8 mouse cellular contexts compared by ENCODE assay signal in the genomic region with DNA sequence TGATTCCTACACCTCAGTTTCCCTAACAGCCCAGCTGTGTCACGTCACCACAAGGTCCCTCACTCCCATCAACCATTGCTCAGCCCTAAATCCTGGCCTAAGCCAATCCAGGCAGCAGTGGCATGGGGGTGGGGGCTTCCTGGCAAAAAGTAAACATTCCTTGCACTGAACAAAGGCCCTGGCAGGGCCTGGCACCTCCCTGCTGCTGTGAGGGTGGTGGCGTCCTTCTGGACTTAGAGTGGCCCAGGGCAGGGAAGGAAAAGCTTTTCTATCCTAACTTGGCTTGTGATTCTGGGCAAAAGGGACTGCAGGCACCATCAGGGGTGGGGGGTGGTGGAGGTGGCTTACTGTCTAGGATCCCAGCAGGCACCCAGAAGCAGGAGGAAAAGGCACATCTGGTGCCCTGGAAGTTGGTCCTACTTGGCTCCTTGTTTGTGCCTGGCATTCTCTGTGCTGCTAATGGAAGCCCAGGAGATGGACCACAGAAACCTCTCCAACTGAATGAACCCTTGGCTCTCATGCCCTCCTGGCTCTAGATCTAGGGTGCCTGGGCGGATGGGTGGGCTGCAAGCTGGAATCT. TPM values are rescaled to one million over a fixed set of nuclear protein-coding genes. Genes with fewer than 3 reads are reported as not detected.
DNase-seq lines count a peak whose midpoint lies in the region; ATAC-seq lines count a peak whose summit lies in the region.
"Had no signal": no experiment of that assay in that cellular context is flagged by ENCODE, and none has a peak within 500 bp of the region (broad histone marks: within the 10 kb centered on the region; RNA-seq: fewer than 3 reads in every experiment).

No protein-coding gene starts in this region.

- no peak overlapping the region for H3K4me2 ChIP-seq in kidney, embryonic 14.5 days (replicated peaks; ENCODE audit: low read depth, low read length)
- H3K4me2 ChIP-seq in embryonic facial prominence, embryonic 13.5 days, result no peak overlapping the region
- H3K4me2 ChIP-seq in hindbrain, embryonic 15.5 days, result no peak overlapping the region

- DNase-seq in kidney, postnatal 36 days, result no peak
- peak; percentile 90 for DNase-seq in lung, postnatal 36 days
- no peak for DNase-seq in thymus, postnatal 14 days
- no peak for DNase-seq in left cerebral cortex, postnatal 14 days (ENCODE audit: low spot score in 2 of 2)

- peaks cover 100% of the 10 kb centered on the region for H3K4me1 ChIP-seq in kidney, embryonic 14.5 days (ENCODE audit: control insufficient read depth, insufficient read depth, low read length)
- H3K4me1 ChIP-seq in embryonic facial prominence, embryonic 13.5 days, result peaks cover 95% of the 10 kb centered on the region
- peaks cover 93% of the 10 kb centered on the region for H3K4me1 ChIP-seq in hindbrain, embryonic 15.5 days (replicated peaks)

- H3K9me3 ChIP-seq in kidney, embryonic 14.5 days (ENCODE audit: control insufficient read depth, low read length), result no peaks in the 10 kb centered on the region
- no peaks in the 10 kb centered on the region for H3K9me3 ChIP-seq in embryonic facial prominence, embryonic 13.5 days
- H3K9me3 ChIP-seq in hindbrain, embryonic 15.5 days, result no peaks in the 10 kb centered on the region

- WGBS in kidney, embryonic 14.5 days, result 50% methylated on average over 3 of the region's 3 CpGs
- WGBS in embryonic facial prominence, embryonic 13.5 days, result 67% methylated on average over 3 of the region's 3 CpGs
- WGBS in hindbrain, embryonic 15.5 days, result 62% methylated on average over 3 of the region's 3 CpGs

- no peak overlapping the region; the same call in 1 of the 2 replicates for H3K9ac ChIP-seq in kidney, embryonic 14.5 days (ENCODE audit: low read depth, low read length)
- H3K9ac ChIP-seq in embryonic facial prominence, embryonic 13.5 days, result peak overlapping the region; percentile 51
- no peak overlapping the region for H3K9ac ChIP-seq in hindbrain, embryonic 15.5 days

- no peak overlapping the region for H3K4me3 ChIP-seq in kidney, embryonic 14.5 days (ENCODE audit: low read length)
- no peak overlapping the region for H3K4me3 ChIP-seq in embryonic facial prominence, embryonic 13.5 days
- H3K4me3 ChIP-seq in hindbrain, embryonic 15.5 days, result no peak overlapping the region

- ATAC-seq in kidney, embryonic 14.5 days (ENCODE audit: low FRiP score, low TSS enrichment), result no peak
- no peak for ATAC-seq in embryonic facial prominence, embryonic 13.5 days (ENCODE audit: insufficient number of reproducible peaks, insufficient read depth, low FRiP score, low TSS enrichment, low read depth)
- ATAC-seq in hindbrain, embryonic 15.5 days (ENCODE audit: low FRiP score, low read depth), result peak; percentile 23; the same call in 1 of the 2 replicates

- intact Hi-C loops in left cerebral cortex, postnatal 14 days (cut with DNase I), result no loop called here

- H3K27me3 ChIP-seq in kidney, embryonic 14.5 days (ENCODE audit: control insufficient read depth, insufficient read depth, low read length), result no peaks in the 10 kb centered on the region
- no peaks in the 10 kb centered on the region for H3K27me3 ChIP-seq in embryonic facial prominence, embryonic 13.5 days
- no peaks in the 10 kb centered on the region for H3K27me3 ChIP-seq in hindbrain, embryonic 15.5 days

- H3K27ac ChIP-seq in kidney, embryonic 14.5 days (ENCODE audit: low read depth, low read length), result 0 out of 2 replicates have a peak overlapping the region, but pooled peaks have one; percentile 38
- H3K27ac ChIP-seq in embryonic facial prominence, embryonic 13.5 days, result peak overlapping the region; percentile 73
- H3K27ac ChIP-seq in hindbrain, embryonic 15.5 days (replicated peaks), result peak overlapping the region; percentile 43; the same call in 1 of the 2 replicates

- peaks cover 32% of the 10 kb centered on the region for H3K36me3 ChIP-seq in kidney, embryonic 14.5 days (ENCODE audit: control insufficient read depth, insufficient read depth, low read length)
- peaks cover 56% of the 10 kb centered on the region for H3K36me3 ChIP-seq in embryonic facial prominence, embryonic 13.5 days
- H3K36me3 ChIP-seq in hindbrain, embryonic 15.5 days, result 0 out of 2 replicates have a peak, but pooled peaks cover 8% of the 10 kb centered on the region

RNA-seq across cellular contexts. Expression of a gene that starts 7.6 kb away (rescaled TPM):
- polyA plus RNA-seq in kidney, embryonic 14.5 days (2014; fragmentation: Nextera tagmentation; extraction: Ambion mirVana), result 32.4 and 38.4 TPM in 2 replicates
- 37.7 and 44.0 TPM in 2 replicates for polyA plus RNA-seq in embryonic facial prominence, embryonic 13.5 days (2015; fragmentation: Nextera tagmentation; extraction: Ambion mirVana)
- 14.0 and 18.5 TPM in 2 replicates for polyA plus RNA-seq in hindbrain, embryonic 15.5 days (2015; fragmentation: Nextera tagmentation; extraction: Ambion mirVana)
- total RNA-seq in left cerebral cortex, postnatal 14 days (2021), result 10 to 100 TPM; 11.7 to 16.2 TPM
- total RNA-seq: MEL had no signal

RNA-seq across cellular contexts. Expression of a gene that starts 23.2 kb away (rescaled TPM):
- polyA plus RNA-seq in kidney, embryonic 14.5 days (2014; fragmentation: Nextera tagmentation; extraction: Ambion mirVana), result 4.7 and 5.3 TPM in 2 replicates
- 1.2 and 2.0 TPM in 2 replicates for polyA plus RNA-seq in embryonic facial prominence, embryonic 13.5 days (2015; fragmentation: Nextera tagmentation; extraction: Ambion mirVana)
- 2.0 and 3.6 TPM in 2 replicates for polyA plus RNA-seq in hindbrain, embryonic 15.5 days (2015; fragmentation: Nextera tagmentation; extraction: Ambion mirVana)
- under 1 TPM; 0.42 to 0.66 TPM for total RNA-seq in left cerebral cortex, postnatal 14 days (2021)

RNA-seq across cellular contexts. Expression of a gene that starts 33.4 kb away (rescaled TPM):
- 4.8 and 6.5 TPM in 2 replicates for polyA plus RNA-seq in kidney, embryonic 14.5 days (2014; fragmentation: Nextera tagmentation; extraction: Ambion mirVana)
- polyA plus RNA-seq in embryonic facial prominence, embryonic 13.5 days (2015; fragmentation: Nextera tagmentation; extraction: Ambion mirVana), result 3.4 and 4.1 TPM in 2 replicates
- polyA plus RNA-seq in hindbrain, embryonic 15.5 days (2015; fragmentation: Nextera tagmentation; extraction: Ambion mirVana), result 41.4 and 43.3 TPM in 2 replicates
- 10 to 100 TPM; 79.5 to 87.1 TPM for total RNA-seq in left cerebral cortex, postnatal 14 days (2021)
- total RNA-seq: MEL had no signal
